Mouse (Mus musculus) hindbrain, embryonic 12.5 days (tissue): ENCODE measurements around the gene Hebp1. TPM values are rescaled to one million over a fixed set of nuclear protein-coding genes. Genes with fewer than 3 reads are reported as not detected.
A peak's percentile ranks its signal among the peaks of the same experiment; 100 is the strongest.

Experiments
- ATAC-seq: fragments of 200-750 bp; cut with Nextera tagmentation; 2 replicates; pipeline ENCODE4 v1.8.0; 2017; ENCODE audit warnings: moderate TSS enrichment; ENCODE audit not compliant: low FRiP score
- H3K27ac ChIP-seq: fragments of 300-500 bp; sonication (generic); 2 replicates; pipeline ENCODE4 v1.5.1; 2016; ENCODE audit warnings: mild to moderate bottlenecking
- H3K27me3 ChIP-seq: fragments of 300-500 bp; sonication (generic); 2 replicates; pipeline ENCODE4 v1.6.1; 2016; ENCODE audit warnings: mild to moderate bottlenecking
- H3K36me3 ChIP-seq: fragments of 300-500 bp; sonication (generic); 2 replicates; pipeline ENCODE4 v1.6.1; 2016; ENCODE audit warnings: mild to moderate bottlenecking
- H3K4me1 ChIP-seq: fragments of 300-500 bp; sonication (generic); 2 replicates; pipeline ENCODE4 v1.6.1; 2016
- H3K4me2 ChIP-seq: fragments of 300-500 bp; sonication (generic); replicated peaks from 2 replicates; pipeline ENCODE4 v1.6.1; 2016; ENCODE audit warnings: mild to moderate bottlenecking
- H3K4me3 ChIP-seq: fragments of 300-500 bp; sonication (generic); 2 replicates; pipeline ENCODE4 v1.5.1; 2016; ENCODE audit warnings: mild to moderate bottlenecking
- H3K9ac ChIP-seq: fragments of 300-500 bp; sonication (generic); 2 replicates; pipeline ENCODE4 v1.6.1; 2016; ENCODE audit warnings: mild to moderate bottlenecking, moderate library complexity
- H3K9me3 ChIP-seq: fragments of 300-500 bp; sonication (generic); replicated peaks from 2 replicates; pipeline ENCODE4 v1.6.1; 2016; ENCODE audit warnings: mild to moderate bottlenecking
- WGBS: fragments of 180-500 bp; shearing (Covaris S2); methylation state at CpG from one replicate; pipeline ENCODE4 v1.1.7; 2016; 5-methylcytosine and 5-hydroxymethylcytosine counted together
- polyA plus RNA-seq: library from polyadenylated mRNA; unstranded; fragments of >200 nt; fragmentation: Nextera tagmentation; extraction: Ambion mirVana; gene quantifications from 2 replicates; pipeline ENCODE4 v1.2.1, GENCODE M21; 2016

Gene Hebp1
- 4.0 and 6.2 TPM in 2 replicates for polyA plus RNA-seq

DNA sequence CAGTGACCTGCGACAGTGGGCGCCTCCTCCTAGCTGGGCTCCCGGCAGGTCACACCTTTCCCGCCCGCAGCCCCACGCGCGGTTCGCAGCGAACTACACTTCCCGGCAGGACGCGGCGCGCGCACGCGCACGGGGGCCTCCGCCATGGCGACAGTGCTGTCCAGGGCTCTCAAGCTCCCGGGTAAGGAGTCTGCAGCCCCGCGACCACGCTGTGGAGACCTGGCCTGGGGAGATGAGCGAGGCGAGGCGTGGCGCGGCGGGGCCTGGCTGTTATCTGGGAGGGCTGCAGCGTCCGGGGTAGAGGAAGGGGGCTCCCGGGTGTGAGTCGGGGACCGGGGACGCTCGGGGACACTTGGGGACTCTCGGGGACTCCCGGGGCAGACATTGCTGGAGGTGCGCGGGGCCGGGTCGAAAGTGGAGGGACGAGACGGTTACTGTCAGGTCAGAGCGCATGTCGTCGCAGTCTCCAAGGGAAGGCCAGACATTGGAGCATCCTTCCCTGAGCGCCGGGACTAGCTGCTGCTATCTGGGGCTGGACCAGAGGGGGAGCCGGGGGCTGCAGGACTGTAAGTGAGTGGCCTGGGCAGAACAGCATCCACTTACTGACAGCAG lies at the start of gene Hebp1, which contains the start of gene Fam234b:
Hebp1 (minus strand) TSS at position 102 of the 612 bp plus-strand sequence.
Fam234b (plus strand) TSS at position 57 of the 612 bp plus-strand sequence.
- Histone ChIP-seq H3K9me3 (no peaks in the 10 kb centered on the region), H3K27me3 (no peaks in the 10 kb centered on the region), H3K27ac (peak within 1 kb of the TSS; percentile 76), H3K4me1 (peaks cover 17% of the 10 kb centered on the region), H3K36me3 (no peaks in the 10 kb centered on the region), H3K4me3 (peak within 1 kb of the TSS; percentile 76), H3K4me2 (peak within 1 kb of the TSS; percentile 67), H3K9ac (peak within 1 kb of the TSS; percentile 82)
- under 1% methylated on average over 52 of the region's 52 CpGs for WGBS
- ATAC-seq, result peak; percentile 95

DNA sequence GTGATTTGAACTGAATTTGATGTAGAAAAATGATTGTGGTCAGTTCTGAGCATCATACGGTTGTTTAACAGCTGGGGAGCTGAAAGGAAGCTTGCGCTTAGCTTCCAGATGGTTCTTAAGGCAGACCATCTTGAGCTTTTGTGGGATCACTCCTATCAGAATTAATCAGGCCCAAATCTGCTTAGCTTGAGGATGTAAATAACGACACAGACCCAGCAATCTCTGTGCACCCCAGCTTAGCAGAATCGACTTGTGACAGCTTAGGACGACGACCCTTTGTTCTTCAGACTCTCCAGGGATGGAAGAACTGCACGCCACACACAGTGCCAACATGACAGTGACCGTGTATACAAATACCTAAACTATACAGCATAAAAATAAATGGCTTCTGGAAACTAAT lies 47.8 kb upstream of the Hebp1 start:
- no peak overlapping the region for H3K27ac ChIP-seq
- ATAC-seq, result no peak
- peaks cover 3% of the 10 kb centered on the region; the same call in 1 of the 2 replicates for H3K27me3 ChIP-seq
- H3K4me2 ChIP-seq, result no peak overlapping the region
- H3K4me3 ChIP-seq, result no peak overlapping the region
- H3K4me1 ChIP-seq, result peaks cover 5% of the 10 kb centered on the region
- WGBS, result 62% methylated on average over 8 of the region's 8 CpGs
- no peaks in the 10 kb centered on the region for H3K36me3 ChIP-seq
- H3K9ac ChIP-seq, result no peak overlapping the region
- no peaks in the 10 kb centered on the region for H3K9me3 ChIP-seq

DNA sequence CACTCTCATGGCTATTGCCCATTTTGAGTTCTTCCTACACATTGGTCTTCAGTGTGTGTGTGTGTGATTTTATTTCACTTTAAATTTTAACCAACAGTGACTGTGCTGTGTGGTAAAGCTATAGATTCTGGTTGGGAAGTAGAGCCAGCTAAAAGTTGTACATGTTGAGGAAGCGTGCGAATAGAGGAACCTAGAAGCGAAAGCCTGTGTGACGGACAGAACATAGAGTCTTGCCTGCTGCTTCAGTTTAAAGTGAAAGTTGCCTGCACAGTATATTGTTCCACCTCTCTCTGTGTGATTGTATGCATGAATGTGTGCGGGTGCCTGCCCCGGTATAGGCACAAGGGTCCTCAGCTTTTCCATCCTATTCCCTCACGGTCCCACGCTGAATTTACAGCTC lies 42.5 kb upstream of the Hebp1 start:
- H3K9ac ChIP-seq, result no peak overlapping the region
- no peaks in the 10 kb centered on the region for H3K9me3 ChIP-seq
- no peak for ATAC-seq
- peaks cover 17% of the 10 kb centered on the region; the same call in 1 of the 2 replicates for H3K36me3 ChIP-seq
- no peak overlapping the region for H3K4me2 ChIP-seq
- H3K27ac ChIP-seq, result no peak overlapping the region
- peaks cover 2% of the 10 kb centered on the region; the same call in 1 of the 2 replicates for H3K4me1 ChIP-seq
- 94% methylated on average over 8 of the region's 8 CpGs for WGBS
- no peak overlapping the region for H3K4me3 ChIP-seq
- H3K27me3 ChIP-seq, result peaks cover 3% of the 10 kb centered on the region; the same call in 1 of the 2 replicates

DNA sequence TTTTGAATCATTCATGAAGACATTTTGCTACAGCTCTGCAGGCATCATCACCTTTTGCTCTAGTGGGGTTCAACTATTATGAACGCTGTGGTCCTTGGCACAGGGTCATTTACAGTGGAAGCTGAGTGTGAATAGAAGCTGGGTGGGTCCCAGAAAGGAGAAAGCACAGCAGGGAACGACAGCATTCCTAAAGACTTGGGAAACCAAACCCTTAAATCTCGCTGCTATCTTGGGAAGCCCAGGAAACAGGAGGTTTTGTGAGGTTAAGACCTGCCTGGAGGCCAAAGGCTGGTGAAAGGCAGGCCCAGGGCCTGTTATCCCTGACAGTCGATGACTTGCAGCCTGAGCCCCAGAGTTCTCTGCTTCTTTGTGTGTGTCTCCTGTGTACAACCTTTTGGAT lies 40.4 kb upstream of the Hebp1 start:
- Histone ChIP-seq H3K4me1 (peaks cover 2% of the 10 kb centered on the region; the same call in 1 of the 2 replicates), H3K27me3 (peaks cover 3% of the 10 kb centered on the region; the same call in 1 of the 2 replicates), H3K4me2 (no peak overlapping the region), H3K36me3 (peaks cover 32% of the 10 kb centered on the region), H3K9me3 (no peaks in the 10 kb centered on the region), H3K4me3 (no peak overlapping the region), H3K27ac (no peak overlapping the region), H3K9ac (no peak overlapping the region)
- 54% methylated on average over 4 of the region's 4 CpGs for WGBS
- ATAC-seq, result no peak

DNA sequence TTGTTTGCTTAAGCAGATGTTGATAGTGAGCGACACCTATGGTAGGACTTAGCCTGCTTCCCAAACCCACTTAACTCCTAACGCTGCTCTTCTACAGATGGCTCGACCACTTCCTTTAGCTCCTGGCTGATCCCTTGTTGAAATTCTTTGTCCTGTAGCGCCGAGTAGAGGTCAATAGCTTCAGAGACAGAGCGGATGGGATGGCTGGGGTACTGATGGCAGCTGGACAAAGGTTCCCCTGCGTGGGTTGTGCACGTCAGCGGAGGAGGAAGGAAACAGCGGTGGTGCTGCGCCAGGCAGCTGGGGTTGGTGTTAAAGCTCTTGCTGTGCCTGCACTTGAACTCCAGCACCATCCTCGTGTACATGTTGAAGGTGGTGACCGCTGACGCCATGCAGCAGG lies 39.5 kb upstream of the Hebp1 start:
- 70% methylated on average over 14 of the region's 14 CpGs for WGBS
- Histone ChIP-seq H3K4me3 (no peak overlapping the region), H3K27ac (no peak overlapping the region), H3K4me2 (no peak overlapping the region), H3K36me3 (peaks cover 34% of the 10 kb centered on the region), H3K9ac (no peak overlapping the region), H3K9me3 (no peaks in the 10 kb centered on the region), H3K27me3 (peaks cover 3% of the 10 kb centered on the region; the same call in 1 of the 2 replicates), H3K4me1 (peaks cover 2% of the 10 kb centered on the region; the same call in 1 of the 2 replicates)
- no peak for ATAC-seq

DNA sequence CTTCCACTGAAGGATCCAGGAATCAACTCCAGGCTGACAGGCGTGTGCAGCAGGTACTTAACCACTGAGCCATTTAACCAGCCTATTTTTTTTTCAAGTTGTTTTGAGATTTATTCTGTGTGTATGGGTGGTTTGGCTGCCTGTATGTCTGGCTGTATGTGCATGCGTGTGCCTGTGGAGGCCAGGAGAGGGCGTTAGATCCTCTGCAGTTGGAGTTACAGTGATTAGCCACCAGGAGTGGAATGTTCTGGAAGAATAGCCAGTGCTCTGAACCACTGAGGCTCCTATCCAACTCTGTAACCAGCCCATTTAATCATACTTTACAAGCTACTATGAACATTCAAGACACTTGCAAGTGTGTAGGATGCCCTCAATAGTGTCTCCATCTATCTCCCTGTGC lies 38.8 kb upstream of the Hebp1 start:
- no peak for ATAC-seq
- Histone ChIP-seq H3K4me3 (no peak overlapping the region), H3K9me3 (no peaks in the 10 kb centered on the region), H3K27ac (no peak overlapping the region), H3K4me2 (no peak overlapping the region), H3K4me1 (peaks cover 2% of the 10 kb centered on the region; the same call in 1 of the 2 replicates), H3K36me3 (peaks cover 37% of the 10 kb centered on the region), H3K27me3 (peaks cover 3% of the 10 kb centered on the region; the same call in 1 of the 2 replicates), H3K9ac (no peak overlapping the region)
- WGBS, result 83% methylated on average over 3 of the region's 3 CpGs

DNA sequence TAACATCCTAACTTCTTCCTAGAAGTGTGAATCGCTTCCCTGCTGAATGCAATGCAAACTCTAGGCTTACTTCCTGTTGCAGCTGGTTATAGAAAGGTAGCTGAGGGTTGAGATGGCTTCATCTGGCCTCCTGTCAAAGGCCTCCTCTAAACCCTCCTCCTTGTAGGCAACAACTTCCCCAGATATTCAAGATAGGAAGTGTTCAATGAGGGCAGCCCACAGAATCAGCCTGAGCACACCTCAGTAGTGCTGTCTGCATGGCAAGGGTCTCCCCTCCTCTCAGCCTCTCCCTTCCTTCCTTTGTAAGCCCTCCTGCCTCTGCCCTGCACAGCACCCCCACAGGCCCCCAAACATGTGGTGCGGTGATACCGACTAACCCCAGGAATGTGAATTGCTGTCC lies 37.9 kb upstream of the Hebp1 start:
- 0 out of 2 replicates have a peak, but pooled peaks cover 2% of the 10 kb centered on the region for H3K4me1 ChIP-seq
- no peak overlapping the region for H3K4me2 ChIP-seq
- no peak overlapping the region for H3K4me3 ChIP-seq
- H3K36me3 ChIP-seq, result peaks cover 37% of the 10 kb centered on the region
- no peaks in the 10 kb centered on the region for H3K9me3 ChIP-seq
- no peaks in the 10 kb centered on the region for H3K27me3 ChIP-seq
- no peak overlapping the region for H3K9ac ChIP-seq
- WGBS, result 95% methylated on average over 3 of the region's 3 CpGs
- no peak overlapping the region for H3K27ac ChIP-seq
- no peak for ATAC-seq

DNA sequence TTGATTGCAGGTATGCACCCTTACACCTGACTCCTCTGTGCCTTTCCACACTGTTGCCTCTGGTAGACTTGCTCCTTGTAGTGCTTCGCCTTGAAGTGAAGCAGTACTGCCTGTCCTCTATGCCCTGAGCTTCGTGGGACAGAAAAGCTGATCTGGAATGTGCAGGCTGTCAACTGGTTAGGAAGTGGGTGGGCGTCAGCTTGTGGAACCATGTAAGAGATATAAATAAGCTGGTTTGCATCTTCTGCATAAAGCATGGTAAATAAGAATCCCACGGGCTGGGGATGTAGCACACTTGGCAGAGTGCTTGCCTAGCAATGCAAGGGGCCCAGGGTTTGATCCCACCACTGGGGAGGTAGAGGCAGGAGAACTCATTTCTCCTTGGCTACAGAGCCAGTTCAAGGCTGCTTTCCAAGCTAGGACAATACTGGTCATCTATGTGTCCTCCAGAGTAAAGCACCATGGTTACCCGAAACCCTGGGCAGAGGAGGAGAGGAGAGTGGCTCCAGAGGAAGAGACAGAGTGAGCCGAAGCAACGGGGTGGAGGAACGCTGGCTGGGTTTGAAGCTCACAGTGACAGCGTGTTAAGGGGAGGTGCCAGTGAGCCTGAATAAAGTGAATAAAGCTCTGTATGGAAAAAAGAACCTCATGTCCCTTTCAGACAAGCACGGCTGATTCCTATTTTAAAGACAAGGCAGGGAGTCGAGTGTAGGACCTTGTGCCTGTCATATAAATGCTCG lies 34.8 kb upstream of the Hebp1 start:
- peaks cover 37% of the 10 kb centered on the region for H3K36me3 ChIP-seq
- no peak for ATAC-seq

DNA sequence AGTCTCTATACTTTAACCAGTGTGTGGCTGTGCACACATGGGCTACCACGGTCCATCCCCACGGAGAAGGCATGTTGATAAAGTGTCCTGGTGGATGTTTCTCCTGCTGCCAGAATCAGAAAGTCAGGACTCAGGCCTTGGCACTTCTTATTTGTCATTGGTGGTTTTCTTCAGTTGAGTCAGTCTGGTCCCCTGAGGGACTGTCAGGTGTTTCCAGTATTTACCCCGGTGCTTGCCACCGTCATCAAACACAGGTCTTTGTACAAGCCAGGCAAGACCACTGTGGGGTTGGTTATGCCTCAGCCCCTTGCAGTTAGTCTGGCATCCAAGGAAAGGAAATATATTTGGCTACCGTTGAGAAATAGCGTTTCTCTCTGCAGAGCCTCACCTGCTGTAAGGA lies 32.8 kb upstream of the Hebp1 start:
- ATAC-seq, result no peak
- peaks cover 22% of the 10 kb centered on the region for H3K36me3 ChIP-seq

More for the DNA sequence above, 34.8 kb upstream of the Hebp1 start:
- Histone ChIP-seq H3K4me3 (no peak overlapping the region), H3K9me3 (no peaks in the 10 kb centered on the region), H3K27ac (no peak overlapping the region), H3K9ac (no peak overlapping the region), H3K4me2 (no peak overlapping the region), H3K27me3 (no peaks in the 10 kb centered on the region), H3K4me1 (peaks cover 6% of the 10 kb centered on the region; the same call in 1 of the 2 replicates)
- 59% methylated on average over 12 of the region's 12 CpGs for WGBS

DNA sequence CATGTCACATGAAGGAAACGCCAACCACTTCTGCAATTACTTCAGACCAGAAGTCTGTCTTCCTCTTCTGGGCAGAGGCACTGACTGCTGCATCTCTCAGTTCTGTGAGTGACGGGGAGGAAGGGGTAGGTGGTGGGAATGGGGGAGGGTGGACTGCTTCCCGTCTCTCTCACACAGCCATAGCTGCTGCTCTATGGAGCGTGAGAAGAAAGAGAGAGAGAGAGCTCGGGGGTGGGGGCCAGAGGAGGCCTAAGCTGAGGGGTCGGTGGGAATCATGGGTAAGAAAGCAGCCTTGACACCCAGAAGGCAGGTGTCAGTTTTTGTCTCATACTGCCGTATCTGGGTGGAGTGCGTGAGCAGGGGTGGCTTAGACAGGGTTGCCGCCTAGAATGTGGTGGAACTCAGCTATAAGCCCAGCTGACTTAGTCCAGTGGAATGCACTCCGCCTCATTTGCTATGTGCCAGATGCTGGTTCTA lies 30.7 kb upstream of the Hebp1 start:
- WGBS, result 40% methylated on average over 10 of the region's 10 CpGs
- ATAC-seq, result peak; percentile 69
- H3K36me3 ChIP-seq, result peaks cover 7% of the 10 kb centered on the region; the same call in 1 of the 2 replicates

More for the DNA sequence above, 32.8 kb upstream of the Hebp1 start:
- Histone ChIP-seq H3K4me1 (peaks cover 6% of the 10 kb centered on the region; the same call in 1 of the 2 replicates), H3K27me3 (no peaks in the 10 kb centered on the region), H3K9me3 (no peaks in the 10 kb centered on the region), H3K27ac (no peak overlapping the region), H3K4me3 (no peak overlapping the region), H3K4me2 (no peak overlapping the region), H3K9ac (no peak overlapping the region)
- WGBS, result 85% methylated on average over 6 of the region's 6 CpGs

DNA sequence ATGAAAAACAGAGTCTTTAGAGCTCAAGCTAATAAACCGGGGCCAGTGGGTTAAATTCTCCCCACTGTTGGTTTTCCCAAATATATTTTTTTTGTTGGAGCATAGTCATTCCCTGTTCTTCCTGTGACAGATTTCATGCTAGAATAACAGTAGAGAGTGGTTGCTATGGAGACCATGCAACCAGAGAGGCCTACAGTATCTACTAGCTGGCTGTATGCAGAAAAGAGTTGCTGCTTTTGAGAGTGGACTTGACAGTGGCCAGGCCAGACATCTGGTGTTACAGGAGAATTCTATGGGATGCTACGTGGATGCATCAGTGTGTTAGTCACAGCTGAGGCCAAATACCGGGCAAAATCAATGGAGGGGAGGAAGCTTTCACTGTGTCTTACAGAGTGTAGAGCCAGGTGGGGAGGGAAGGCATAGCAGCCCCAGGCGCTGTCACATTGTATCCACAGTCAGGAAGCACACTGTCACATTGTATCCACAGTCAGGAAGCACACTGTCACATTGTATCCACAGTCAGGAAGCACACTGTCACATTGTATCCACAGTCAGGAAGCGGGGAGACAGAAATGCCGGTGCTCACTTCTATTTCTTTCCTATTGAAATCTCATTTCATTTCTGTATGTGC lies 26.1 kb upstream of the Hebp1 start:
- Histone ChIP-seq H3K36me3 (peaks cover 23% of the 10 kb centered on the region; the same call in 1 of the 2 replicates), H3K27ac (peak overlapping the region; percentile 62)
- ATAC-seq, result peak; percentile 65

More for the DNA sequence above, 30.7 kb upstream of the Hebp1 start:
- no peaks in the 10 kb centered on the region for H3K27me3 ChIP-seq
- peaks cover 19% of the 10 kb centered on the region for H3K4me1 ChIP-seq
- no peak overlapping the region for H3K9ac ChIP-seq
- H3K9me3 ChIP-seq, result no peaks in the 10 kb centered on the region
- H3K4me3 ChIP-seq, result no peak overlapping the region
- H3K4me2 ChIP-seq, result no peak overlapping the region
- no peak overlapping the region for H3K27ac ChIP-seq

DNA sequence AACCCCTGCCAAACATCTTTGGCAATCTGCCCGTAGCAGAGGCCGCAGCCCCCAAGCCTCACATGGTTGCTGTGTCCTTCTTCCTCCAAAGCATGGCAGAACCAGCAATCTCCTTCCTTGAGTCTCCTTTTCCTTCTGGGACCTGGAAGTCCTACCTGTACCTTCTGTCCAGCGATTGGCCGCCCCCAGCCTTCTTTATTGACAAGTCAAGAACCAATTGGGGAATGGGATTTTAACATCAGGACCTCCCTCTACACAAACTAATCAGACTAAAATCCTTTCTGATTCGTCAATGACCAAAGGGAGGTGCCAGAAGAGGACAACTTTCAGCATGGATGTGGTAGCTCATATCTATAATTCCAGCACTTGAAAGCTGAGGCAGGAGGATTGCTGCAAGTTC lies 22.1 kb upstream of the Hebp1 start:
- Histone ChIP-seq H3K9ac (no peak overlapping the region), H3K9me3 (no peaks in the 10 kb centered on the region), H3K4me2 (no peak overlapping the region), H3K36me3 (peaks cover 38% of the 10 kb centered on the region; the same call in 1 of the 2 replicates), H3K4me3 (no peak overlapping the region), H3K27me3 (no peaks in the 10 kb centered on the region), H3K27ac (no peak overlapping the region), H3K4me1 (peaks cover 10% of the 10 kb centered on the region)
- WGBS, result 91% methylated on average over 5 of the region's 5 CpGs
- ATAC-seq, result no peak

More for the DNA sequence above, 26.1 kb upstream of the Hebp1 start:
- H3K9ac ChIP-seq, result no peak overlapping the region
- no peak overlapping the region for H3K4me2 ChIP-seq
- H3K4me1 ChIP-seq, result peaks cover 21% of the 10 kb centered on the region
- WGBS, result 67% methylated on average over 6 of the region's 6 CpGs
- no peaks in the 10 kb centered on the region for H3K27me3 ChIP-seq
- H3K9me3 ChIP-seq, result no peaks in the 10 kb centered on the region
- H3K4me3 ChIP-seq, result no peak overlapping the region
